ENCODE assay signal across 13 mouse cellular contexts in genomic region chr12:30864347-30864746, GRCm38 (mm10). TPM values are rescaled to one million over a fixed set of nuclear protein-coding genes. Genes with fewer than 3 reads are reported as not detected.
DNase-seq lines count a peak whose midpoint lies in the region; ATAC-seq and TF ChIP-seq lines count a peak whose summit lies in the region.
"Had no signal": no experiment of that assay in that cellular context is flagged by ENCODE, and none has a peak within 500 bp of the region (broad histone marks: within the 10 kb centered on the region; RNA-seq: fewer than 3 reads in every experiment).

No protein-coding gene starts in this region.

- no peak for ATAC-seq in heart, embryonic 14.5 days (ENCODE audit: insufficient number of reproducible peaks, insufficient read depth, low FRiP score, low read depth)
- no peak for ATAC-seq in forebrain, postnatal 0 days

- no peaks in the 10 kb centered on the region for H3K27me3 ChIP-seq in heart, embryonic 14.5 days (ENCODE audit: control insufficient read depth, insufficient read depth, low read length)
- H3K27me3 ChIP-seq in forebrain, postnatal 0 days (ENCODE audit: insufficient read depth, low read length) = no peaks in the 10 kb centered on the region
- H3K27me3 ChIP-seq: CH12.LX; embryonic facial prominence, embryonic 15.5 days; liver, embryonic 13.5 days had no signal

- peak overlapping the region; percentile 11 to 44; a peak in 1 of 4 replicates for H3K27ac ChIP-seq in heart, embryonic 14.5 days (replicated peaks in 1 of 2; ENCODE audit: control insufficient read depth in 1 of 2, insufficient read depth in 1 of 2, low read depth in 2 of 2, low read length in 2 of 2)
- no peak overlapping the region for H3K27ac ChIP-seq in forebrain, postnatal 0 days (ENCODE audit: low read depth, low read length)
- H3K27ac ChIP-seq: embryonic facial prominence, embryonic 15.5 days; liver, embryonic 13.5 days had no signal

- no peak overlapping the region for H3K9ac ChIP-seq in heart, embryonic 14.5 days (ENCODE audit: low read length)
- H3K9ac ChIP-seq in forebrain, postnatal 0 days = no peak overlapping the region
- H3K9ac ChIP-seq: embryonic facial prominence, embryonic 15.5 days; liver, embryonic 13.5 days had no signal

- no peak for DNase-seq in heart, adult 18-20 months
- peak; percentile 12 for DNase-seq in kidney, postnatal 10 days
- DNase-seq in kidney, postnatal 4 days = no peak
- DNase-seq in forebrain, postnatal 0 days = peak; percentile 12
- DNase-seq in lung, postnatal 10 days = peak; percentile 59
- DNase-seq in ovary, postnatal 10 days (ENCODE audit: low spot score) = no peak
- DNase-seq: adrenal gland, adult 2 months; cerebellum, postnatal 36 days; liver, embryonic 13.5 days had no signal

- H3K36me3 ChIP-seq in heart, embryonic 14.5 days (ENCODE audit: control insufficient read depth, insufficient read depth, low read length) = no peaks in the 10 kb centered on the region
- no peaks in the 10 kb centered on the region for H3K36me3 ChIP-seq in forebrain, postnatal 0 days (ENCODE audit: insufficient read depth)
- H3K36me3 ChIP-seq: embryonic facial prominence, embryonic 15.5 days; liver, embryonic 13.5 days had no signal

- H3K9me3 ChIP-seq in heart, embryonic 14.5 days (ENCODE audit: control insufficient read depth, low read length) = no peaks in the 10 kb centered on the region
- no peaks in the 10 kb centered on the region for H3K9me3 ChIP-seq in forebrain, postnatal 0 days (ENCODE audit: low read length)
- H3K9me3 ChIP-seq: embryonic facial prominence, embryonic 15.5 days; liver, embryonic 13.5 days had no signal

- H3K4me3 ChIP-seq in heart, embryonic 14.5 days (ENCODE audit: control insufficient read depth in 1 of 2, insufficient read depth in 1 of 2, low read depth in 1 of 2, low read length in 2 of 2) = no peak overlapping the region
- no peak overlapping the region for H3K4me3 ChIP-seq in forebrain, postnatal 0 days (ENCODE audit: low read depth, low read length)
- H3K4me3 ChIP-seq: embryonic facial prominence, embryonic 15.5 days; liver, embryonic 13.5 days had no signal

- 0 out of 2 replicates have a peak overlapping the region, but pooled peaks have one; percentile 1 for H3K4me2 ChIP-seq in heart, embryonic 14.5 days (ENCODE audit: low read length)
- no peak overlapping the region for H3K4me2 ChIP-seq in forebrain, postnatal 0 days (ENCODE audit: low read depth)
- H3K4me2 ChIP-seq: embryonic facial prominence, embryonic 15.5 days; liver, embryonic 13.5 days had no signal

- peaks cover 8 to 13% of the 10 kb centered on the region in 2 experiments for H3K4me1 ChIP-seq in heart, embryonic 14.5 days (ENCODE audit: control insufficient read depth in 2 of 2, insufficient read depth in 2 of 2, low read length in 2 of 2)
- H3K4me1 ChIP-seq in forebrain, postnatal 0 days (ENCODE audit: insufficient read depth) = 0 out of 2 replicates have a peak, but pooled peaks cover 3% of the 10 kb centered on the region
- H3K4me1 ChIP-seq: liver, embryonic 13.5 days had no signal

- no peak for TF ChIP-seq CTCF in forebrain, postnatal 0 days (IDR thresholded peaks at IDR 0.05; ENCODE audit: low read depth)

- 68% methylated on average over 2 of the region's 2 CpGs for WGBS in heart, embryonic 14.5 days
- WGBS in forebrain, postnatal 0 days = 30% methylated on average over 2 of the region's 2 CpGs

RNA-seq across cellular contexts. Expression of gene Alkal2, which starts 19.8 kb away (rescaled TPM):
- polyA plus RNA-seq in heart, embryonic 14.5 days (2014; fragmentation: Nextera tagmentation; extraction: Ambion mirVana) = 0.20 TPM in 1 of 2 replicates, not detected in the other
- total RNA-seq in heart, adult 18-20 months (2021) = 1 to 10 TPM; 1.0 to 2.0 TPM
- total RNA-seq in forebrain, postnatal 0 days (2014; rRNA removed) = 3.0 and 3.9 TPM in 2 replicates
- 1.4 and 2.1 TPM in 2 replicates for polyA plus RNA-seq in forebrain, postnatal 0 days (2015; fragmentation: Nextera tagmentation; extraction: Ambion mirVana)
- total RNA-seq: CH12.LX had no signal
- polyA plus RNA-seq: spleen, adult 2 months had no signal

RNA-seq across cellular contexts. Expression of gene Acp1, which starts 47.0 kb away (rescaled TPM):
- 120 TPM in 2 replicates for polyA plus RNA-seq in heart, embryonic 14.5 days (2014; fragmentation: Nextera tagmentation; extraction: Ambion mirVana)
- 10 to 100 TPM; 31.7 to 33.0 TPM for total RNA-seq in heart, adult 18-20 months (2021)
- 49.6 and 61.9 TPM in 2 replicates for total RNA-seq in forebrain, postnatal 0 days (2014; rRNA removed)
- polyA plus RNA-seq in forebrain, postnatal 0 days (2015; fragmentation: Nextera tagmentation; extraction: Ambion mirVana) = 130 and 141 TPM in 2 replicates

RNA-seq across cellular contexts. Expression of gene Sh3yl1, which starts 47.1 kb away (rescaled TPM):
- polyA plus RNA-seq in heart, embryonic 14.5 days (2014; fragmentation: Nextera tagmentation; extraction: Ambion mirVana) = 5.5 and 5.8 TPM in 2 replicates
- total RNA-seq in heart, adult 18-20 months (2021) = 1 to 10 TPM; 1.3 to 2.4 TPM
- total RNA-seq in forebrain, postnatal 0 days (2014; rRNA removed) = 25.1 and 25.5 TPM in 2 replicates
- 48.8 and 54.3 TPM in 2 replicates for polyA plus RNA-seq in forebrain, postnatal 0 days (2015; fragmentation: Nextera tagmentation; extraction: Ambion mirVana)

Comparison
In these comparisons a context has a peak if more than half of its experiments do, and no peak if none do; other contexts are left out.
1. DNase-seq: peak in kidney, postnatal 10 days (single experiment), forebrain, postnatal 0 days (single experiment) and lung, postnatal 10 days (single experiment); none in heart, adult 18-20 months (0 of 2), kidney, postnatal 4 days (0 of 2) and ovary, postnatal 10 days (single experiment).